Mouse (Mus musculus) forelimb bud, embryonic 11.5 days (tissue): ENCODE measurements around the gene Pnpla5.

Experiments
- DNase-seq: peaks from one replicate; pipeline ENCODE4 v3.0.0-alpha.2; 2012; ENCODE audit warnings: low read depth, low spot score

Pnpla5 gene

GRCm38 (mm10) chr15:84069455-84070050 is 53.4 kb downstream of the Pnpla5 start:
- no peak for DNase-seq

GRCm38 (mm10) chr15:84065701-84066100 is 57.3 kb downstream of the Pnpla5 start:
- DNase-seq, result no peak

- peak; percentile 32 for DNase-seq
Measured at GRCm38 (mm10) chr15:84065140-84065539, 57.8 kb downstream of the Pnpla5 start, which contains the start of gene Efcab6. TSS of gene Efcab6 (minus strand) at chr15:84065379.
